Mouse (Mus musculus) limb, embryonic 12.5 days (tissue): ENCODE results near the gene Irf8. TPM values are rescaled to one million over a fixed set of nuclear protein-coding genes. Genes with fewer than 3 reads are reported as not detected.

Source experiments
- ATAC-seq: fragments of 200-750 bp; cut with Nextera tagmentation; 2 replicates; pipeline ENCODE4 v1.8.0; 2017; ENCODE audit warnings: low read depth, moderate TSS enrichment; ENCODE audit not compliant: insufficient number of reproducible peaks, insufficient read depth, low FRiP score, low TSS enrichment
- H3K27ac ChIP-seq: fragments of 300-500 bp; sonication (generic); 2 replicates; pipeline ENCODE4 v1.5.1; 2016; ENCODE audit warnings: mild to moderate bottlenecking, moderate library complexity
- H3K27me3 ChIP-seq: fragments of 300-500 bp; sonication (generic); 2 replicates; pipeline ENCODE4 v1.6.1; 2016; ENCODE audit warnings: mild to moderate bottlenecking, moderate library complexity
- H3K36me3 ChIP-seq: fragments of 300-500 bp; sonication (generic); 2 replicates; pipeline ENCODE4 v1.6.1; 2016; ENCODE audit warnings: mild to moderate bottlenecking, moderate library complexity
- H3K4me1 ChIP-seq: fragments of 300-500 bp; sonication (generic); replicated peaks from 2 replicates; pipeline ENCODE4 v1.6.1; 2016
- H3K4me2 ChIP-seq: fragments of 300-500 bp; sonication (generic); 2 replicates; pipeline ENCODE4 v1.6.1; 2016; ENCODE audit warnings: mild to moderate bottlenecking, moderate library complexity
- H3K4me3 ChIP-seq: fragments of 300-500 bp; sonication (generic); replicated peaks from 2 replicates; pipeline ENCODE4 v1.5.1; 2016; ENCODE audit warnings: mild to moderate bottlenecking
- H3K9ac ChIP-seq: fragments of 300-500 bp; sonication (generic); replicated peaks from 2 replicates; pipeline ENCODE4 v1.6.1; 2016; ENCODE audit warnings: mild to moderate bottlenecking, moderate library complexity
- H3K9me3 ChIP-seq: fragments of 300-500 bp; sonication (generic); 2 replicates; pipeline ENCODE4 v1.6.1; 2016; ENCODE audit warnings: mild to moderate bottlenecking, moderate library complexity
- WGBS: fragments of 180-500 bp; shearing (Covaris S2); methylation state at CpG from one replicate; pipeline ENCODE4 v1.1.7; 2016; 5-methylcytosine and 5-hydroxymethylcytosine counted together
- polyA plus RNA-seq: library from polyadenylated mRNA; unstranded; fragments of >200 nt; fragmentation: Nextera tagmentation; extraction: Ambion mirVana; gene quantifications from 2 replicates; pipeline ENCODE4 v1.2.1, GENCODE M21; 2016

The Irf8 gene
- polyA plus RNA-seq, 1 experiment from 2014 or later: 3.5 TPM

- no peak for ATAC-seq
- 81% methylated on average over 6 of the region's 6 CpGs for WGBS
- no peak overlapping the region for H3K9ac ChIP-seq
- H3K4me2 ChIP-seq: no peak overlapping the region
- peaks cover 6% of the 10 kb centered on the region; the same call in 1 of the 2 replicates for H3K9me3 ChIP-seq
- no peak overlapping the region for H3K4me3 ChIP-seq
- peaks cover 10% of the 10 kb centered on the region for H3K4me1 ChIP-seq
- H3K27me3 ChIP-seq: peaks cover 21% of the 10 kb centered on the region
- H3K27ac ChIP-seq: no peak overlapping the region
- no peaks in the 10 kb centered on the region for H3K36me3 ChIP-seq
Measured at GRCm38 (mm10) chr8:120699079-120699478, 37.1 kb upstream of the Irf8 start.

GRCm38 (mm10) chr8:120699565-120699964 is 36.6 kb upstream of the Irf8 start:
- Histone ChIP-seq H3K4me2 (no peak overlapping the region), H3K36me3 (no peaks in the 10 kb centered on the region), H3K9ac (no peak overlapping the region), H3K4me1 (peaks cover 9% of the 10 kb centered on the region; the same call in 1 of the 2 replicates), H3K9me3 (peaks cover 6% of the 10 kb centered on the region; the same call in 1 of the 2 replicates), H3K4me3 (no peak overlapping the region), H3K27ac (no peak overlapping the region), H3K27me3 (peaks cover 26% of the 10 kb centered on the region)
- no peak for ATAC-seq
- WGBS: 73% methylated on average over 2 of the region's 2 CpGs

GRCm38 (mm10) chr8:120700053-120700452 is 36.1 kb upstream of the Irf8 start:
- 90% methylated on average over 4 of the region's 4 CpGs for WGBS
- no peak for ATAC-seq
- H3K4me2 ChIP-seq: no peak overlapping the region
- H3K27me3 ChIP-seq: peaks cover 29% of the 10 kb centered on the region
- no peak overlapping the region for H3K27ac ChIP-seq
- no peaks in the 10 kb centered on the region for H3K36me3 ChIP-seq
- H3K9me3 ChIP-seq: peaks cover 6% of the 10 kb centered on the region; the same call in 1 of the 2 replicates
- no peak overlapping the region for H3K9ac ChIP-seq
- H3K4me3 ChIP-seq: no peak overlapping the region
- H3K4me1 ChIP-seq: peaks cover 9% of the 10 kb centered on the region; the same call in 1 of the 2 replicates

- ATAC-seq: no peak
- Histone ChIP-seq H3K27ac (no peak overlapping the region), H3K9ac (no peak overlapping the region), H3K4me3 (no peak overlapping the region), H3K4me1 (peaks cover 9% of the 10 kb centered on the region; the same call in 1 of the 2 replicates), H3K9me3 (peaks cover 6% of the 10 kb centered on the region; the same call in 1 of the 2 replicates), H3K36me3 (no peaks in the 10 kb centered on the region), H3K27me3 (peaks cover 36% of the 10 kb centered on the region), H3K4me2 (no peak overlapping the region)
- 39% methylated on average over 19 of the region's 19 CpGs for WGBS
Measured at GRCm38 (mm10) chr8:120701758-120702465, 34.2 kb upstream of the Irf8 start.

- H3K4me1 ChIP-seq: peaks cover 9% of the 10 kb centered on the region; the same call in 1 of the 2 replicates
- WGBS: 30% methylated on average over 9 of the region's 9 CpGs
- no peak overlapping the region for H3K4me3 ChIP-seq
- H3K27me3 ChIP-seq: peaks cover 41% of the 10 kb centered on the region
- H3K27ac ChIP-seq: no peak overlapping the region
- H3K9me3 ChIP-seq: no peaks in the 10 kb centered on the region
- no peak overlapping the region for H3K9ac ChIP-seq
- no peaks in the 10 kb centered on the region for H3K36me3 ChIP-seq
- no peak overlapping the region for H3K4me2 ChIP-seq
- no peak for ATAC-seq
Measured at GRCm38 (mm10) chr8:120704203-120704602, 32.0 kb upstream of the Irf8 start.

GRCm38 (mm10) chr8:120705163-120705562 is 31.0 kb upstream of the Irf8 start:
- Histone ChIP-seq H3K27ac (no peak overlapping the region), H3K4me3 (no peak overlapping the region), H3K4me1 (peaks cover 9% of the 10 kb centered on the region; the same call in 1 of the 2 replicates), H3K9ac (no peak overlapping the region), H3K36me3 (no peaks in the 10 kb centered on the region), H3K9me3 (no peaks in the 10 kb centered on the region), H3K4me2 (no peak overlapping the region), H3K27me3 (peaks cover 41% of the 10 kb centered on the region)
- ATAC-seq: no peak
- WGBS: 62% methylated on average over 15 of the region's 15 CpGs

GRCm38 (mm10) chr8:120706193-120706592 is 30.0 kb upstream of the Irf8 start:
- peaks cover 9% of the 10 kb centered on the region; the same call in 1 of the 2 replicates for H3K4me1 ChIP-seq
- no peak for ATAC-seq
- no peak overlapping the region for H3K4me3 ChIP-seq
- peaks cover 41% of the 10 kb centered on the region for H3K27me3 ChIP-seq
- H3K9me3 ChIP-seq: no peaks in the 10 kb centered on the region
- 72% methylated on average over 3 of the region's 3 CpGs for WGBS
- H3K9ac ChIP-seq: no peak overlapping the region
- no peak overlapping the region for H3K4me2 ChIP-seq
- no peak overlapping the region for H3K27ac ChIP-seq
- no peaks in the 10 kb centered on the region for H3K36me3 ChIP-seq

- H3K4me2 ChIP-seq: no peak overlapping the region
- no peak overlapping the region for H3K9ac ChIP-seq
- no peak for ATAC-seq
- H3K27ac ChIP-seq: no peak overlapping the region
- H3K4me1 ChIP-seq: 0 out of 2 replicates have a peak, but pooled peaks cover 3% of the 10 kb centered on the region
- WGBS: 83% methylated on average over 10 of the region's 10 CpGs
- no peak overlapping the region for H3K4me3 ChIP-seq
- no peaks in the 10 kb centered on the region for H3K9me3 ChIP-seq
- H3K36me3 ChIP-seq: no peaks in the 10 kb centered on the region
- peaks cover 22% of the 10 kb centered on the region; the same call in 1 of the 2 replicates for H3K27me3 ChIP-seq
Measured at GRCm38 (mm10) chr8:120709176-120709575, 27.0 kb upstream of the Irf8 start.

- Histone ChIP-seq H3K9me3 (no peaks in the 10 kb centered on the region), H3K4me2 (no peak overlapping the region), H3K4me3 (no peak overlapping the region), H3K27ac (no peak overlapping the region), H3K9ac (no peak overlapping the region), H3K36me3 (no peaks in the 10 kb centered on the region), H3K4me1 (no peaks in the 10 kb centered on the region), H3K27me3 (peaks cover 4% of the 10 kb centered on the region)
- 79% methylated on average over 6 of the region's 6 CpGs for WGBS
- ATAC-seq: no peak
Measured at GRCm38 (mm10) chr8:120715200-120715599, 21.0 kb upstream of the Irf8 start.

- no peaks in the 10 kb centered on the region for H3K4me1 ChIP-seq
- H3K4me3 ChIP-seq: no peak overlapping the region
Measured at GRCm38 (mm10) chr8:120715996-120716680, 20.0 kb upstream of the Irf8 start.

GRCm38 (mm10) chr8:120719586-120720236 is 16.4 kb upstream of the Irf8 start:
- Histone ChIP-seq H3K36me3 (no peaks in the 10 kb centered on the region), H3K4me2 (no peak overlapping the region), H3K9ac (no peak overlapping the region), H3K4me1 (no peaks in the 10 kb centered on the region), H3K27ac (no peak overlapping the region), H3K9me3 (0 out of 2 replicates have a peak, but pooled peaks cover 2% of the 10 kb centered on the region), H3K4me3 (no peak overlapping the region), H3K27me3 (peaks cover 4% of the 10 kb centered on the region)
- 73% methylated on average over 19 of the region's 19 CpGs for WGBS
- ATAC-seq: no peak

More at GRCm38 (mm10) chr8:120715996-120716680, 20.0 kb upstream of the Irf8 start:
- H3K27ac ChIP-seq: no peak overlapping the region
- no peaks in the 10 kb centered on the region for H3K36me3 ChIP-seq
- no peak for ATAC-seq
- 81% methylated on average over 15 of the region's 15 CpGs for WGBS
- H3K9ac ChIP-seq: no peak overlapping the region
- H3K9me3 ChIP-seq: no peaks in the 10 kb centered on the region
- H3K4me2 ChIP-seq: no peak overlapping the region
- H3K27me3 ChIP-seq: peaks cover 4% of the 10 kb centered on the region
